Mouse (Mus musculus): ENCODE data around the gene Cdc25a. TPM values are rescaled to one million over a fixed set of nuclear protein-coding genes. Genes with fewer than 3 reads are reported as not detected.
A peak's percentile ranks its signal among the peaks of the same experiment; 100 is the strongest.

Cdc25a gene
- total RNA-seq, 4 experiments from 2014 or later, result 5.1 to 7.7 (median 6.4) TPM

- DNase-seq (ENCODE audit: low spot score in 2 of 2), result peak; percentile 52 to 79
Measured at GRCm38 (mm10) chr9:109892651-109893250, 17.4 kb downstream of the Cdc25a start.

GRCm38 (mm10) chr9:109894413-109895090 lies 19.2 kb downstream of the Cdc25a start:
- DNase-seq (ENCODE audit: low spot score in 2 of 2), result peak; percentile 51 to 67

- peak in 1 of 2 experiments; percentile 15 for DNase-seq (ENCODE audit: low spot score in 2 of 2)
Measured at GRCm38 (mm10) chr9:109895593-109895992, 20.2 kb downstream of the Cdc25a start.

- DNase-seq (ENCODE audit: low spot score in 2 of 2), result no peak
Measured at GRCm38 (mm10) chr9:109896253-109897150, 21.1 kb downstream of the Cdc25a start.

- no peak for DNase-seq (ENCODE audit: low spot score in 2 of 2)
Measured at GRCm38 (mm10) chr9:109898027-109898426, 22.6 kb downstream of the Cdc25a start.

GRCm38 (mm10) chr9:109899361-109899760 lies 24.0 kb downstream of the Cdc25a start:
- DNase-seq (ENCODE audit: low spot score in 2 of 2), result no peak

- DNase-seq (ENCODE audit: low spot score in 2 of 2), result no peak
Measured at GRCm38 (mm10) chr9:109899774-109900173, 24.4 kb downstream of the Cdc25a start.

- DNase-seq (ENCODE audit: low spot score in 2 of 2), result no peak
Measured at GRCm38 (mm10) chr9:109900604-109901003, 25.2 kb downstream of the Cdc25a start.

GRCm38 (mm10) chr9:109902246-109902645 lies 26.9 kb downstream of the Cdc25a start:
- DNase-seq (ENCODE audit: low spot score in 2 of 2), result no peak

GRCm38 (mm10) chr9:109902740-109903139 lies 27.4 kb downstream of the Cdc25a start:
- DNase-seq (ENCODE audit: low spot score in 2 of 2), result no peak

GRCm38 (mm10) chr9:109907300-109907699 lies 31.9 kb downstream of the Cdc25a start:
- DNase-seq (ENCODE audit: low spot score in 2 of 2), result no peak

GRCm38 (mm10) chr9:109907774-109908465 lies 32.5 kb downstream of the Cdc25a start:
- DNase-seq (ENCODE audit: low spot score in 2 of 2), result no peak

- DNase-seq (ENCODE audit: low spot score in 2 of 2), result no peak
Measured at GRCm38 (mm10) chr9:109909102-109909501, 33.7 kb downstream of the Cdc25a start.

GRCm38 (mm10) chr9:109909926-109910325 lies 34.5 kb downstream of the Cdc25a start:
- DNase-seq (ENCODE audit: low spot score in 2 of 2), result no peak

- no peak for DNase-seq (ENCODE audit: low spot score in 2 of 2)
Measured at GRCm38 (mm10) chr9:109911779-109912178, 36.4 kb downstream of the Cdc25a start.

GRCm38 (mm10) chr9:109914269-109914926 lies 39.0 kb downstream of the Cdc25a start:
- no peak for DNase-seq (ENCODE audit: low spot score in 2 of 2)

GRCm38 (mm10) chr9:109917931-109918330 lies 42.6 kb downstream of the Cdc25a start:
- DNase-seq (ENCODE audit: low spot score in 2 of 2), result no peak

GRCm38 (mm10) chr9:109929131-109929530 lies 53.8 kb downstream of the Cdc25a start:
- no peak for DNase-seq (ENCODE audit: low spot score in 2 of 2)

GRCm38 (mm10) chr9:109930063-109930462 lies 54.7 kb downstream of the Cdc25a start:
- no peak for DNase-seq (ENCODE audit: low spot score in 2 of 2)

GRCm38 (mm10) chr9:109930752-109931151 lies 55.4 kb downstream of the Cdc25a start:
- no peak for DNase-seq (ENCODE audit: low spot score in 2 of 2)

All from layer of hippocampus, adult 8-10 months (tissue).